Mouse (Mus musculus) cerebellum, adult 2 months (tissue): Measurements from ENCODE around the gene Epsti1.

Experiments used
- CTCF ChIP-seq: fragments of 200-500 bp; IDR thresholded peaks from 2 replicates; pipeline ENCODE4 v1.5.1; 2011; ENCODE audit warnings: low read depth, mild to moderate bottlenecking, control low read depth, low read length, moderate library complexity, borderline replicate concordance; ENCODE audit not compliant: insufficient read depth
- POLR2A ChIP-seq: fragments of 200-500 bp; IDR thresholded peaks from 2 replicates; pipeline ENCODE4 v1.6.1; 2011; ENCODE audit warnings: low read length, control low read depth, borderline replicate concordance; ENCODE audit not compliant: insufficient read depth

- TF ChIP-seq POLR2A, result no peak
- TF ChIP-seq CTCF, result no peak
Observed at GRCm38 (mm10) chr14:77882669-77883068, 21.4 kb upstream of the Epsti1 start.
